Mouse (Mus musculus) bone marrow, adult 2 months (tissue): ENCODE results near the gene Prnp.

Source experiments
- CTCF ChIP-seq: fragments of 200-500 bp; IDR thresholded peaks from 2 replicates; pipeline ENCODE4 v1.5.1; 2011; ENCODE audit warnings: low read length, control low read depth; ENCODE audit not compliant: control insufficient read depth, insufficient read depth
- POLR2A ChIP-seq: fragments of 200-500 bp; IDR thresholded peaks from 2 replicates; pipeline ENCODE4 v1.6.1; 2011; ENCODE audit warnings: low read depth, mild to moderate bottlenecking, control low read depth, low read length, borderline replicate concordance; ENCODE audit not compliant: control insufficient read depth

- TF ChIP-seq CTCF (no peak), POLR2A (no peak)
Observed at GRCm38 (mm10) chr2:131906846-131907245, 2.9 kb upstream of the Prnp start.
